Mouse (Mus musculus) embryonic facial prominence, embryonic 10.5 days (tissue): ENCODE results near the gene Qrsl1. TPM values are rescaled to one million over a fixed set of nuclear protein-coding genes. Genes with fewer than 3 reads are reported as not detected.
A peak's percentile ranks its signal among the peaks of the same experiment; 100 is the strongest.

Source experiments
- DNase-seq: peaks from one replicate; pipeline ENCODE4 v3.0.0-alpha.2; 2017; ENCODE audit warnings: low spot score
- H3K27ac ChIP-seq: fragments of 300-500 bp; sonication (generic); replicated peaks from 2 replicates; pipeline ENCODE4 v1.5.1; 2016; ENCODE audit warnings: mild to moderate bottlenecking
- H3K27me3 ChIP-seq: fragments of 300-500 bp; sonication (generic); replicated peaks from 2 replicates; pipeline ENCODE4 v1.6.1; 2016; ENCODE audit warnings: low read depth, mild to moderate bottlenecking; ENCODE audit not compliant: poor library complexity, severe bottlenecking
- H3K36me3 ChIP-seq: fragments of 300-500 bp; sonication (generic); replicated peaks from 2 replicates; pipeline ENCODE4 v1.6.1; 2016; ENCODE audit warnings: mild to moderate bottlenecking, moderate library complexity
- H3K4me1 ChIP-seq: fragments of 300-500 bp; sonication (generic); 2 replicates; pipeline ENCODE4 v1.6.1; 2016
- H3K4me3 ChIP-seq: fragments of 300-500 bp; sonication (generic); 2 replicates; pipeline ENCODE4 v1.5.1; 2016; ENCODE audit warnings: mild to moderate bottlenecking, moderate library complexity
- H3K9me3 ChIP-seq: fragments of 300-500 bp; sonication (generic); 2 replicates; pipeline ENCODE4 v1.6.1; 2016; ENCODE audit warnings: mild to moderate bottlenecking
- WGBS: fragments of 180-500 bp; shearing (Covaris S2); methylation state at CpG from one replicate; pipeline ENCODE4 v1.1.7; 2016; 5-methylcytosine and 5-hydroxymethylcytosine counted together
- polyA plus RNA-seq: library from polyadenylated mRNA; unstranded; fragments of >200 nt; fragmentation: Nextera tagmentation; extraction: Ambion mirVana; gene quantifications from 2 replicates; pipeline ENCODE4 v1.2.1, GENCODE M21; 2016

The Qrsl1 gene
- polyA plus RNA-seq, 1 experiment from 2014 or later: 28.1 TPM

- no peak overlapping the region for H3K4me3 ChIP-seq
- 88% methylated on average over 12 of the region's 12 CpGs for WGBS
- no peaks in the 10 kb centered on the region for H3K27me3 ChIP-seq
- DNase-seq: no peak
- no peaks in the 10 kb centered on the region for H3K9me3 ChIP-seq
- H3K36me3 ChIP-seq: peaks cover 9% of the 10 kb centered on the region
- no peak overlapping the region for H3K27ac ChIP-seq
- no peaks in the 10 kb centered on the region for H3K4me1 ChIP-seq
These were observed 8.7 kb upstream of the Qrsl1 start for GRCm38 (mm10) chr10:43910032-43910872.

DNA sequence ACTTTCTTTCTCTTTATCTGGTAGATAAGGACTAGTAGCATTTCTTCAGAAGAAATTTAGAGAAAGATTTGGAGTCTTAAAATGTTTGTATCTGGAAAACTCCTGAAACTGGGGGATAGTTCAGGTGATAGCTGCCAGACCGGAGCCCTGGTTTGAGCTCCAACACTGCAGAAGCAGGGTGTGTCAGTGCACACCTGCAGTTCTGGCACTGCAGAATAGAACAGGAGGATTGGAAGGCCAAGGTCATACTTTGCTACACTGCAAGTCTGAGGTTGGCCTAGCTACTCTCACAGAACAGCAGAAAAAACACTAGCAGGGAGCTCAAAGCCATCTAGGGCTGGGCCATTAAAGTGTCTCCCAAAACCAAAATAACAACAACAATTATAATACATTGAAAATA lies 3.0 kb upstream of the Qrsl1 start:
- DNase-seq: no peak
- H3K4me3 ChIP-seq: no peak overlapping the region
- H3K36me3 ChIP-seq: no peaks in the 10 kb centered on the region
- no peaks in the 10 kb centered on the region for H3K27me3 ChIP-seq
- no peaks in the 10 kb centered on the region for H3K9me3 ChIP-seq
- peaks cover 15% of the 10 kb centered on the region for H3K4me1 ChIP-seq
- H3K27ac ChIP-seq: no peak overlapping the region
- 93% methylated on average over 1 of the region's 1 CpGs for WGBS

DNA sequence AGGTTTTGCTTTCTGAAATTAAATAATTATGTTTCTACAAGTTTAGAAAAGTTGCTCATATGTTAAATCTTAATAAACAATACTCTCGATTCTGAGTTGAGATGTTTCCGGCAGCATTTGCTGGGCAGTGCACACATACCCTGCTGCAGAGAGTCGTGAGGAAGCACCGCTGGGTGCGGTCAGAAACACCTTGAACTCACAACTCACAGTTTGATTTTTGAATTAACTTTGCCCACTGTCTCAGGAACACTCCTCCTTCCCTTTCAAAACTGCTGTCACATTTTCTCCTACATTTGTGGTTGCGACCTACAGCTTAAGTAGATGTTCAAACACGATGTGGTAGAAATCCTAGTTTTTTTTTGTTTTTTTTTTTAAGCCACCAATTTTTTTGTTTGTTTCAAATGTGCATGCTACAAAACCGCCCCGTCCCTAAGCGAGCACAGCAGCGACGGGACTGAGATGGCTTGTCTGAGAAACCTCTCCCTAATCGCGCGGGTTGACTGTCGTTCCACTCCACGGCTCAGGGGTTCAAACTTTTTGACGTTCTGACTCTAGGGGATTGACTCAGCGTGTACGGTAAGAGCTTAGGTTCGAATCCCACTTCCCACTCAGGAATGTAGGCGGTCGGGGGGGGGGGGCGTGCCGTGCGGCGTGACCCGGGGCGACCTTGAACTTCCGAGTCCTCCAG lies 518 bp downstream of the Qrsl1 start:
- Histone ChIP-seq H3K36me3 (0 out of 2 replicates have a peak, but pooled peaks cover 12% of the 10 kb centered on the region), H3K9me3 (no peaks in the 10 kb centered on the region), H3K4me1 (peaks cover 15% of the 10 kb centered on the region), H3K27me3 (no peaks in the 10 kb centered on the region), H3K27ac (peak overlapping the region; percentile 95), H3K4me3 (peak overlapping the region; percentile 89)
- DNase-seq: no peak
- WGBS: 7% methylated on average over 30 of the region's 30 CpGs

DNA sequence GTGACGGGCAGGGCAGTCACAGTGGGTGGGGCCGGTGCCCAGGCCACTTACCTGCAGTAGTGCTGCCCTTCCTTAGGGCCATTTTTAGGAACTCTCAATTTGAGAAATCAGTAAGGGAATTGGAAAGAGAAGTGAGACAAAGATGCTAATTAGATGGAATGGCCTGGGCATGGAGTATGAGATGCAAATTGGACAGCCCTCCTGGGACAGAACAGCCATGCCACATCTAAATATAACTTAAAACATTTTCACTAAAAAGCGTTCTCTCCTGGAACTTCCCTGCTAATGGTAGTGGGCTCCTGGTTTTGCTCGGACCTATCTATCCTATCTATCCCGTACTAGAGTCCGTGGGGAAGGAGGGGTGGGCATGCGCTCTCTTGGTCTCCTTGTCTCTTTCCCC lies 3.3 kb downstream of the Qrsl1 start:
- no peaks in the 10 kb centered on the region for H3K27me3 ChIP-seq
- 93% methylated on average over 7 of the region's 7 CpGs for WGBS
- no peak overlapping the region for H3K27ac ChIP-seq
- H3K4me1 ChIP-seq: peaks cover 15% of the 10 kb centered on the region
- peaks cover 40% of the 10 kb centered on the region for H3K36me3 ChIP-seq
- H3K9me3 ChIP-seq: no peaks in the 10 kb centered on the region
- no peak for DNase-seq
- no peak overlapping the region for H3K4me3 ChIP-seq

DNA sequence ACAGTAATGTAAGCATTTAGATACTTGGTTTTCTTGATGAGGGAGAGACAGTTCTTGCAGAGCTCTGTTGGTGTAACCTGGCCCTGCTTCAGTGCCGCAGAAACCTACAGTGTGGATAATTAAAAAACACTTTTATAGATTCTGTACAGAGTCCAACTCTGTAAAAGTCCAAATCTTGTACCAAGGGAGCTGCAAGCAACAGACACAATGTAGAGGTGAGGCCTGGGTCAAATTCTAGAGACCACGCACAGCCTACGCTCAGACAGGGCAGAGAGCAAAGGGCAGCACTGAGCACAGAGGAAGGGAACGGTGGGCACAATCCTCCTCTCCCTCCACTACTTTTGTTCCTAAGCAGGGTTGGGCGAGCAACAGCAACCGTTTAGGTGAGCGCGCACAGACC lies 5.5 kb downstream of the Qrsl1 start:
- Histone ChIP-seq H3K4me1 (peaks cover 3% of the 10 kb centered on the region; the same call in 1 of the 2 replicates), H3K4me3 (no peak overlapping the region), H3K36me3 (peaks cover 61% of the 10 kb centered on the region), H3K27me3 (no peaks in the 10 kb centered on the region), H3K27ac (no peak overlapping the region), H3K9me3 (no peaks in the 10 kb centered on the region)
- 93% methylated on average over 8 of the region's 8 CpGs for WGBS
- no peak for DNase-seq

GRCm38 (mm10) chr10:43892971-43893370 lies 8.6 kb downstream of the Qrsl1 start:
- no peaks in the 10 kb centered on the region for H3K9me3 ChIP-seq
- WGBS: 95% methylated on average over 4 of the region's 4 CpGs
- DNase-seq: no peak
- H3K4me1 ChIP-seq: no peaks in the 10 kb centered on the region
- no peak overlapping the region for H3K27ac ChIP-seq
- H3K27me3 ChIP-seq: no peaks in the 10 kb centered on the region
- no peak overlapping the region for H3K4me3 ChIP-seq
- peaks cover 83% of the 10 kb centered on the region for H3K36me3 ChIP-seq

DNA sequence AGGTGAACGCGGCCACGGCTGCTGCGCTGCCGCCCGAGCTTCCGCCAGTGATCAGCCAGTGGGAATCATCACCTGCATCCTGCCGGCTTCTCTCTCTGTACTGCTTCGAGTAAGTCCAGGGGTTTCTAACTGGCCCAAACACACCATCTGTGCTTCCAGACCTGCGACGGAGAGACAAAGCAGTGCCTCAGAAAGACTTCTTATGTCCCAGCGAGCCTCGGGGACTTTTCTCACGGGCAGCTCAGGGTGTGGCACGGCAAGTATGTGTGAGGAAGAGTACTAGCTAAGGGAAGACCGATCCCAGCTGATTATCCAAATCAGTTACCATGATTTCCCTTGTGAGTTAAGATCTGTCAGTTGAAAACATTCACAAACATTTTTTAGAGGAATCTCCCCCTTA lies 12.6 kb downstream of the Qrsl1 start:
- Histone ChIP-seq H3K27me3 (no peaks in the 10 kb centered on the region), H3K27ac (no peak overlapping the region), H3K4me3 (no peak overlapping the region), H3K36me3 (peaks cover 84% of the 10 kb centered on the region), H3K9me3 (no peaks in the 10 kb centered on the region), H3K4me1 (no peaks in the 10 kb centered on the region)
- no peak for DNase-seq
- WGBS: 93% methylated on average over 16 of the region's 16 CpGs

GRCm38 (mm10) chr10:43887676-43888075 lies 13.9 kb downstream of the Qrsl1 start:
- Histone ChIP-seq H3K27ac (no peak overlapping the region), H3K4me3 (no peak overlapping the region), H3K4me1 (no peaks in the 10 kb centered on the region), H3K27me3 (no peaks in the 10 kb centered on the region), H3K9me3 (no peaks in the 10 kb centered on the region), H3K36me3 (peaks cover 71% of the 10 kb centered on the region)
- 94% methylated on average over 9 of the region's 9 CpGs for WGBS
- DNase-seq: no peak

- DNase-seq: no peak
- WGBS: 76% methylated on average over 1 of the region's 1 CpGs
- no peak overlapping the region for H3K27ac ChIP-seq
These were observed 30.1 kb downstream of the Qrsl1 start for GRCm38 (mm10) chr10:43871458-43871857.

GRCm38 (mm10) chr10:43870752-43871151 lies 30.8 kb downstream of the Qrsl1 start:
- no peaks in the 10 kb centered on the region for H3K4me1 ChIP-seq
- H3K9me3 ChIP-seq: no peaks in the 10 kb centered on the region
- WGBS: 69% methylated on average over 10 of the region's 10 CpGs
- peaks cover 11% of the 10 kb centered on the region for H3K36me3 ChIP-seq
- H3K4me3 ChIP-seq: no peak overlapping the region
- DNase-seq: peak; percentile 50
- H3K27me3 ChIP-seq: no peaks in the 10 kb centered on the region
- no peak overlapping the region for H3K27ac ChIP-seq

More at GRCm38 (mm10) chr10:43871458-43871857, 30.1 kb downstream of the Qrsl1 start:
- Histone ChIP-seq H3K36me3 (peaks cover 18% of the 10 kb centered on the region), H3K4me1 (no peaks in the 10 kb centered on the region), H3K9me3 (no peaks in the 10 kb centered on the region), H3K4me3 (no peak overlapping the region), H3K27me3 (no peaks in the 10 kb centered on the region)

- WGBS: 87% methylated on average over 3 of the region's 3 CpGs
- Histone ChIP-seq H3K4me1 (no peaks in the 10 kb centered on the region), H3K9me3 (no peaks in the 10 kb centered on the region), H3K27me3 (no peaks in the 10 kb centered on the region), H3K36me3 (no peaks in the 10 kb centered on the region), H3K27ac (no peak overlapping the region), H3K4me3 (no peak overlapping the region)
- no peak for DNase-seq
These were observed 45.2 kb downstream of the Qrsl1 start for GRCm38 (mm10) chr10:43856351-43856750.

- H3K27me3 ChIP-seq: no peaks in the 10 kb centered on the region
- H3K27ac ChIP-seq: no peak overlapping the region
- no peaks in the 10 kb centered on the region for H3K36me3 ChIP-seq
- no peak for DNase-seq
- H3K4me3 ChIP-seq: no peak overlapping the region
- H3K9me3 ChIP-seq: no peaks in the 10 kb centered on the region
- H3K4me1 ChIP-seq: no peaks in the 10 kb centered on the region
- 95% methylated on average over 9 of the region's 9 CpGs for WGBS
These were observed 45.6 kb downstream of the Qrsl1 start for GRCm38 (mm10) chr10:43855916-43856315.

DNA sequence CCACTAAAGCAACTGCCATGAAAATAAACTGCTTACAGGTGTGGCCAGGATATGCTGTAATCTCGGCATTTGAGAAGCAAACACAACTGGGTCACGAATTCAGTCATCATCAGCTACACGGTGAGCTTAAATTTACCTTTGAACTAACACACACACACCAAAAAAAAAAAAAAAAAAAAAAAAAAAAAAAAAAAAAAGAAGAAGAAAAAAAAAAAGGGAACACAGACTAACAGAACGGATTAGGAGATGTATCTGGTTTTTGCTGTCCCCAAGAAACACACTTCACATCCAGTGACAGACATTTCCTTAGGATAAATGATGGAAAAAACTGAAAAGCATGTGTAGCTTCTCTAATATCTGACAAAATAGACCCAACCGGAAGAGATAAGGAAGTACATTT lies 49.6 kb downstream of the Qrsl1 start:
- Histone ChIP-seq H3K9me3 (no peaks in the 10 kb centered on the region), H3K27me3 (no peaks in the 10 kb centered on the region), H3K36me3 (no peaks in the 10 kb centered on the region), H3K4me1 (no peaks in the 10 kb centered on the region), H3K27ac (no peak overlapping the region), H3K4me3 (no peak overlapping the region)
- WGBS: 87% methylated on average over 5 of the region's 5 CpGs
- no peak for DNase-seq
